Comparison of ENCODE assay signal across 13 mouse cellular contexts in genomic region chr6:124807366-124807765, GRCm38 (mm10). TPM values are rescaled to one million over a fixed set of nuclear protein-coding genes. Genes with fewer than 3 reads are reported as not detected.
DNase-seq lines count a peak whose midpoint lies in the region; ATAC-seq and TF ChIP-seq lines count a peak whose summit lies in the region.
"Had no signal": no experiment of that assay in that cellular context is flagged by ENCODE, and none has a peak within 500 bp of the region (broad histone marks: within the 10 kb centered on the region; RNA-seq: fewer than 3 reads in every experiment).

No protein-coding gene starts in this region.

- WGBS in heart, embryonic 13.5 days = 49% methylated on average over 4 of the region's 4 CpGs
- 68% methylated on average over 4 of the region's 4 CpGs for WGBS in lung, adult 2 months
- WGBS in midbrain, embryonic 16.5 days = 92% methylated on average over 4 of the region's 4 CpGs

- peak; percentile 6 for DNase-seq in cerebellum, adult 11 months
- no peak for DNase-seq in cerebellum, postnatal 10 days
- DNase-seq in heart, postnatal 4 days = no peak
- DNase-seq in testis, postnatal 10 days (ENCODE audit: low spot score) = no peak
- no peak for DNase-seq in lung, adult 2 months
- DNase-seq: kidney, adult 8-10 months; layer of hippocampus, adult 9-11 months; lung, postnatal 36 days had no signal

- H3K36me3 ChIP-seq in heart, embryonic 13.5 days = peaks cover 25% of the 10 kb centered on the region
- peaks cover 2% of the 10 kb centered on the region; the same call in 1 of the 2 replicates for H3K36me3 ChIP-seq in testis, adult 2 months (ENCODE audit: control insufficient read depth, insufficient read depth, low read length)
- peaks cover 6% of the 10 kb centered on the region; the same call in 1 of the 2 replicates for H3K36me3 ChIP-seq in midbrain, embryonic 16.5 days (ENCODE audit: control insufficient read depth, insufficient read depth, low read length)

- no peaks in the 10 kb centered on the region for H3K27me3 ChIP-seq in heart, embryonic 13.5 days (replicated peaks)
- no peaks in the 10 kb centered on the region for H3K27me3 ChIP-seq in testis, adult 2 months (ENCODE audit: control insufficient read depth, insufficient read depth, low read length)
- H3K27me3 ChIP-seq in midbrain, embryonic 16.5 days (ENCODE audit: control insufficient read depth, insufficient read depth, low read depth, low read length) = no peaks in the 10 kb centered on the region
- H3K27me3 ChIP-seq: limb, embryonic 12.5 days had no signal

- peaks cover 58% of the 10 kb centered on the region for H3K4me1 ChIP-seq in heart, embryonic 13.5 days
- H3K4me1 ChIP-seq in testis, adult 2 months (ENCODE audit: control insufficient read depth, insufficient read depth, low read length) = peaks cover 35% of the 10 kb centered on the region
- peaks cover 14% of the 10 kb centered on the region for H3K4me1 ChIP-seq in lung, adult 2 months (ENCODE audit: control insufficient read depth, insufficient read depth, low read length)
- H3K4me1 ChIP-seq in midbrain, embryonic 16.5 days (ENCODE audit: control insufficient read depth, insufficient read depth, low read length) = peaks cover 38% of the 10 kb centered on the region

- ATAC-seq in heart, embryonic 13.5 days (ENCODE audit: extremely low read depth, insufficient number of reproducible peaks, low FRiP score, low TSS enrichment) = no peak
- ATAC-seq in midbrain, embryonic 16.5 days = no peak

- peak overlapping the region; percentile 37; the same call in 1 of the 2 replicates for H3K9ac ChIP-seq in heart, embryonic 13.5 days
- H3K9ac ChIP-seq in midbrain, embryonic 16.5 days (ENCODE audit: low read depth, low read length) = no peak overlapping the region

- H3K27ac ChIP-seq in heart, embryonic 13.5 days (replicated peaks) = peak overlapping the region; percentile 97
- H3K27ac ChIP-seq in testis, adult 2 months (ENCODE audit: control insufficient read depth, insufficient read depth, low read depth, low read length) = no peak overlapping the region; the same call in 1 of the 2 replicates
- no peak overlapping the region for H3K27ac ChIP-seq in midbrain, embryonic 16.5 days (ENCODE audit: low read length)

- H3K4me3 ChIP-seq in heart, embryonic 13.5 days = no peak overlapping the region
- H3K4me3 ChIP-seq in testis, adult 2 months (ENCODE audit: control insufficient read depth, low read depth, low read length) = peak overlapping the region; percentile 92
- no peak overlapping the region for H3K4me3 ChIP-seq in lung, adult 2 months (replicated peaks; ENCODE audit: extremely low read depth, low read depth, low read length)
- H3K4me3 ChIP-seq in midbrain, embryonic 16.5 days (ENCODE audit: low read depth, low read length) = no peak overlapping the region

- TF ChIP-seq POLR2A in testis, adult 2 months (IDR thresholded peaks at IDR 0.05; ENCODE audit: control insufficient read depth, low read depth, low read length) = no peak
- no peak for TF ChIP-seq POLR2A in lung, adult 2 months (IDR thresholded peaks at IDR 0.05; ENCODE audit: borderline replicate concordance, extremely low read depth, low read depth, low read length)

- H3K9me3 ChIP-seq in heart, embryonic 13.5 days = no peaks in the 10 kb centered on the region
- no peaks in the 10 kb centered on the region; the same call in 1 of the 2 replicates for H3K9me3 ChIP-seq in midbrain, embryonic 16.5 days (replicated peaks; ENCODE audit: control insufficient read depth, low read length, poor library complexity, severe bottlenecking)
- H3K9me3 ChIP-seq: G1E; limb, embryonic 12.5 days had no signal

- peak overlapping the region; percentile 14 for H3K4me2 ChIP-seq in heart, embryonic 13.5 days
- H3K4me2 ChIP-seq in midbrain, embryonic 16.5 days (ENCODE audit: low read length) = no peak overlapping the region

- TF ChIP-seq CTCF in testis, adult 2 months (IDR thresholded peaks at IDR 0.05; ENCODE audit: control insufficient read depth, insufficient read depth, insufficient replicate concordance, low read depth, low read length) = no peak
- no peak for TF ChIP-seq CTCF in lung, adult 2 months (IDR thresholded peaks at IDR 0.05; ENCODE audit: insufficient read depth, low read length)

RNA-seq across cellular contexts. Expression of gene Spsb2, which starts 1.1 kb away (rescaled TPM):
- polyA plus RNA-seq in heart, embryonic 13.5 days (2015; fragmentation: Nextera tagmentation; extraction: Ambion mirVana) = 8.4 and 10.9 TPM in 2 replicates
- 1 to 10 TPM; 3.5 to 4.4 TPM for total RNA-seq in heart, postnatal 4 days (2021)
- polyA plus RNA-seq in testis, adult 2 months (2012; rRNA removed) = 63.6 and 78.1 TPM in 2 replicates
- polyA plus RNA-seq in lung, adult 2 months (2012; rRNA removed) = 20.2 and 22.4 TPM in 2 replicates
- polyA plus RNA-seq in midbrain, embryonic 16.5 days (2015; fragmentation: Nextera tagmentation; extraction: Ambion mirVana) = 9.6 and 10.1 TPM in 2 replicates

RNA-seq across cellular contexts. Expression of gene Tpi1, which starts 6.7 kb away (rescaled TPM):
- polyA plus RNA-seq in heart, embryonic 13.5 days (2015; fragmentation: Nextera tagmentation; extraction: Ambion mirVana) = 1,248 and 1,451 TPM in 2 replicates
- 100 to 1,000 TPM; 977 to 982 TPM for total RNA-seq in heart, postnatal 4 days (2021)
- polyA plus RNA-seq in testis, adult 2 months (2012; rRNA removed) = 471 and 473 TPM in 2 replicates
- polyA plus RNA-seq in lung, adult 2 months (2012; rRNA removed) = 117 and 218 TPM in 2 replicates
- polyA plus RNA-seq in midbrain, embryonic 16.5 days (2015; fragmentation: Nextera tagmentation; extraction: Ambion mirVana) = 415 and 461 TPM in 2 replicates

RNA-seq across cellular contexts. Expression of gene Usp5, which starts 21.9 kb away (rescaled TPM):
- 98.3 and 101 TPM in 2 replicates for polyA plus RNA-seq in heart, embryonic 13.5 days (2015; fragmentation: Nextera tagmentation; extraction: Ambion mirVana)
- 100 to 1,000 TPM; 102 to 104 TPM for total RNA-seq in heart, postnatal 4 days (2021)
- polyA plus RNA-seq in testis, adult 2 months (2012; rRNA removed) = 37.4 and 41.2 TPM in 2 replicates
- polyA plus RNA-seq in lung, adult 2 months (2012; rRNA removed) = 58.1 and 73.2 TPM in 2 replicates
- polyA plus RNA-seq in midbrain, embryonic 16.5 days (2015; fragmentation: Nextera tagmentation; extraction: Ambion mirVana) = 220 and 223 TPM in 2 replicates

RNA-seq across cellular contexts. Expression of gene Cdca3, which starts 22.0 kb away (rescaled TPM):
- 123 and 132 TPM in 2 replicates for polyA plus RNA-seq in heart, embryonic 13.5 days (2015; fragmentation: Nextera tagmentation; extraction: Ambion mirVana)
- 10 to 100 TPM; 77.8 to 82.6 TPM for total RNA-seq in heart, postnatal 4 days (2021)
- polyA plus RNA-seq in testis, adult 2 months (2012; rRNA removed) = 218 and 250 TPM in 2 replicates
- polyA plus RNA-seq in lung, adult 2 months (2012; rRNA removed) = 3.5 and 6.7 TPM in 2 replicates
- polyA plus RNA-seq in midbrain, embryonic 16.5 days (2015; fragmentation: Nextera tagmentation; extraction: Ambion mirVana) = 18.2 and 19.5 TPM in 2 replicates

RNA-seq across cellular contexts. Expression of gene Lrrc23, which starts 27.8 kb away (rescaled TPM):
- polyA plus RNA-seq in heart, embryonic 13.5 days (2015; fragmentation: Nextera tagmentation; extraction: Ambion mirVana) = 0.09 TPM in 1 of 2 replicates, not detected in the other
- under 1 TPM in 1 of 2 experiments, not detected in 1; 0.52 TPM for total RNA-seq in heart, postnatal 4 days (2021)
- 105 and 106 TPM in 2 replicates for polyA plus RNA-seq in testis, adult 2 months (2012; rRNA removed)
- polyA plus RNA-seq in lung, adult 2 months (2012; rRNA removed) = 26.2 and 35.8 TPM in 2 replicates
- 5.7 and 6.3 TPM in 2 replicates for polyA plus RNA-seq in midbrain, embryonic 16.5 days (2015; fragmentation: Nextera tagmentation; extraction: Ambion mirVana)
- polyA plus RNA-seq: G1E had no signal
